In the genomic region with DNA sequence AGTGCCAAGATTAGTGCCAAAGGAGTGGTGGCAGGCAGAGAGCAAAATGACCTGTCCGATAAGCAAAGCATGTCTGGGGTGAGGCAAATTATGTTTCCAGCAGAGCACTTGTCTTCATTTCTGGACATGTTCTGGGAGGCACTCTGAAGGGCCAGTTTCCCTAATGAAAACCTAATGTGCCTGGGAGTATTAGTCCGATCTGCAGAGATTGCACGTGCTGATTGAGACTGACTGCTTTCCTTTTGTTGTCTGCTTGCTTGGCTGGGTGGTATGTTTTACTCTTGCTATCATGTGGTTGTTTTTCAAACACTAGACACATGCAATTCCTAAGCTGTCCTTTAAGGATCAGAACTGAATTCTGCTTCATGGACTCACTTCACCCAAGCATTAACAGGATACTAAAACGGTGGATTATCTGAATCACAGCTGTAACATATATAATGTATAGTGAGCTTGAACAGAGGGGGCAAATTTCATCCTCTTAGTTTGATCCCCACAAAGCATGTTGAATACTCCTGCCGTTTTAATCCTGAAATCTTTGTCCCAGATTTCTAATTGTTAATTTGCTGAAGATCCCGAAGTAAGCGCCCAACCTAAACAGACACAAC, we compare ENCODE assay signal across 19 mouse cellular contexts.
DNase-seq lines count a peak whose midpoint lies in the region; ATAC-seq lines count a peak whose summit lies in the region.
"Had no signal": no experiment of that assay in that cellular context is flagged by ENCODE, and none has a peak within 500 bp of the region (broad histone marks: within the 10 kb centered on the region; RNA-seq: fewer than 3 reads in every experiment).

No protein-coding gene starts in this region.

- H3K36me3 ChIP-seq in hindbrain, embryonic 11.5 days (ENCODE audit: control insufficient read depth, insufficient read depth, low read length): no peaks in the 10 kb centered on the region
- H3K36me3 ChIP-seq in hindbrain, embryonic 14.5 days (replicated peaks; ENCODE audit: control insufficient read depth, insufficient read depth): no peaks in the 10 kb centered on the region
- no peaks in the 10 kb centered on the region for H3K36me3 ChIP-seq in limb, embryonic 10.5 days
- H3K36me3 ChIP-seq: forebrain, embryonic 12.5 days; heart, embryonic 13.5 days; hindbrain, embryonic 15.5 days; limb, embryonic 15.5 days; midbrain, embryonic 13.5 days; neural tube, embryonic 12.5 days had no signal

- DNase-seq in hindbrain, embryonic 11.5 days (ENCODE audit: low spot score): peak; percentile 35
- no peak for DNase-seq in hindbrain, embryonic 14.5 days (ENCODE audit: low spot score)
- DNase-seq in MN1 (ENCODE audit: low spot score): peak; percentile 70
- peak; percentile 63 for DNase-seq in embryo, embryonic 10.5 days (ENCODE audit: low spot score)
- DNase-seq in limb, embryonic 10.5 days (ENCODE audit: low spot score): peak; percentile 56
- DNase-seq in lung, postnatal 10 days: no peak
- no peak for DNase-seq in ovary, postnatal 36 days (ENCODE audit: low spot score)
- no peak for DNase-seq in gastrocnemius, postnatal 10 days
- DNase-seq: adrenal gland, adult 8-10 months; cerebellum, adult 18-20 months; kidney, adult 2 months; liver, postnatal 0 days; lung, postnatal 36 days had no signal

- H3K4me3 ChIP-seq in hindbrain, embryonic 11.5 days (ENCODE audit: low read depth, low read length): no peak overlapping the region
- H3K4me3 ChIP-seq in hindbrain, embryonic 14.5 days (replicated peaks; ENCODE audit: low read length): no peak overlapping the region
- no peak overlapping the region for H3K4me3 ChIP-seq in limb, embryonic 10.5 days
- H3K4me3 ChIP-seq: hindbrain, embryonic 15.5 days; midbrain, embryonic 13.5 days; neural tube, embryonic 12.5 days had no signal

- H3K27me3 ChIP-seq in hindbrain, embryonic 11.5 days (ENCODE audit: control insufficient read depth, insufficient read depth, low read length): peaks cover 21% of the 10 kb centered on the region
- H3K27me3 ChIP-seq in hindbrain, embryonic 14.5 days (ENCODE audit: control insufficient read depth, insufficient read depth, low read length): peaks cover 59% of the 10 kb centered on the region
- peaks cover 38% of the 10 kb centered on the region for H3K27me3 ChIP-seq in limb, embryonic 10.5 days (ENCODE audit: low read depth, poor library complexity, severe bottlenecking)

- no peak for ATAC-seq in hindbrain, embryonic 11.5 days (ENCODE audit: low FRiP score)
- no peak for ATAC-seq in hindbrain, embryonic 14.5 days (ENCODE audit: low FRiP score)
- ATAC-seq: liver, postnatal 0 days; midbrain, embryonic 13.5 days had no signal

- no peak overlapping the region for H3K4me2 ChIP-seq in hindbrain, embryonic 11.5 days (replicated peaks; ENCODE audit: low read depth, low read length)
- H3K4me2 ChIP-seq in hindbrain, embryonic 14.5 days (replicated peaks): no peak overlapping the region

- H3K9ac ChIP-seq in hindbrain, embryonic 11.5 days (ENCODE audit: low read depth, low read length): no peak overlapping the region
- no peak overlapping the region for H3K9ac ChIP-seq in hindbrain, embryonic 14.5 days
- H3K9ac ChIP-seq: forebrain, embryonic 12.5 days; heart, embryonic 13.5 days; hindbrain, embryonic 15.5 days; limb, embryonic 15.5 days; liver, postnatal 0 days; midbrain, embryonic 13.5 days; neural tube, embryonic 12.5 days had no signal

- no peaks in the 10 kb centered on the region for H3K9me3 ChIP-seq in hindbrain, embryonic 11.5 days (ENCODE audit: control insufficient read depth, low read length)
- H3K9me3 ChIP-seq in hindbrain, embryonic 14.5 days (ENCODE audit: control insufficient read depth, low read length): no peaks in the 10 kb centered on the region
- no peaks in the 10 kb centered on the region for H3K9me3 ChIP-seq in limb, embryonic 10.5 days (replicated peaks)
- H3K9me3 ChIP-seq: forebrain, embryonic 12.5 days; heart, embryonic 13.5 days; hindbrain, embryonic 15.5 days; limb, embryonic 15.5 days; midbrain, embryonic 13.5 days; neural tube, embryonic 12.5 days had no signal

- peaks cover 3% of the 10 kb centered on the region for H3K4me1 ChIP-seq in hindbrain, embryonic 11.5 days (replicated peaks; ENCODE audit: control insufficient read depth, insufficient read depth, low read length)
- H3K4me1 ChIP-seq in hindbrain, embryonic 14.5 days (replicated peaks; ENCODE audit: control insufficient read depth, insufficient read depth, low read length): peaks cover 14% of the 10 kb centered on the region
- H3K4me1 ChIP-seq in limb, embryonic 10.5 days: peaks cover 56% of the 10 kb centered on the region

- H3K27ac ChIP-seq in hindbrain, embryonic 11.5 days (ENCODE audit: low read depth, low read length): no peak overlapping the region
- no peak overlapping the region for H3K27ac ChIP-seq in hindbrain, embryonic 14.5 days
- peak overlapping the region; percentile 46 for H3K27ac ChIP-seq in limb, embryonic 10.5 days
- H3K27ac ChIP-seq: forebrain, embryonic 12.5 days; heart, embryonic 13.5 days; hindbrain, embryonic 15.5 days; limb, embryonic 15.5 days; midbrain, embryonic 13.5 days; neural tube, embryonic 12.5 days had no signal

- 19% methylated on average over 7 of the region's 7 CpGs for WGBS in hindbrain, embryonic 11.5 days
- 26% methylated on average over 7 of the region's 7 CpGs for WGBS in hindbrain, embryonic 14.5 days
- 13% methylated on average over 7 of the region's 7 CpGs for WGBS in limb, embryonic 10.5 days

Comparison
In these comparisons a context has a peak if more than half of its experiments do, and no peak if none do; other contexts are left out.
1. DNase-seq: peak in hindbrain, embryonic 11.5 days (single experiment), MN1 (single experiment), embryo, embryonic 10.5 days (single experiment) and limb, embryonic 10.5 days (single experiment); none in hindbrain, embryonic 14.5 days (single experiment), lung, postnatal 10 days (single experiment), ovary, postnatal 36 days (single experiment) and gastrocnemius, postnatal 10 days (single experiment).